Mouse (Mus musculus) retina, postnatal 1 day (tissue): ENCODE results near the gene Plb1.
A peak's percentile ranks its signal among the peaks of the same experiment; 100 is the strongest.

ENCODE experiments used
- DNase-seq: peaks from one replicate; pipeline ENCODE4 v3.0.0-alpha.2; 2012

Plb1 gene

DNA sequence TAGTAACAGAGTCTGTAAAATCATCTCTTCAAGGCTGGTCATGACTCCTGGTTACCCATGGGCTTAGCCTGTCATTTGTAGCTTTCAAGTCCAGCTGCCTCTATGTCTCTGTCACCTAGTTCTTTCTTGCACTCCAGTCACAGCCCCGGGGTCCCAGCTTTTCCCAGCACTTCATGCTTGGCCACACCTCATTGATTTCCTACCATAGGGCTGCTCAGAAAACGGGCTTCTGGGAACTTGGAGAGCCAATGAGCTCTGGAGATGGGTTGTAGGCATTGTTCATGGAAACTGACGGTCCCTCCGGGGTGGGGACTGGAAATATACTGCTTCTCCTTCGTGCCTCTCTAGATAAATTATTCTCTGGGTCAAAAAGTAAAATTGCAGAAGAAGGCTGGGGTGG lies 28.2 kb downstream of the Plb1 start:
- peak; percentile 32 for DNase-seq

- no peak for DNase-seq
These were observed 28.7 kb downstream of the Plb1 start for GRCm38 (mm10) chr5:32261251-32261650.

DNA sequence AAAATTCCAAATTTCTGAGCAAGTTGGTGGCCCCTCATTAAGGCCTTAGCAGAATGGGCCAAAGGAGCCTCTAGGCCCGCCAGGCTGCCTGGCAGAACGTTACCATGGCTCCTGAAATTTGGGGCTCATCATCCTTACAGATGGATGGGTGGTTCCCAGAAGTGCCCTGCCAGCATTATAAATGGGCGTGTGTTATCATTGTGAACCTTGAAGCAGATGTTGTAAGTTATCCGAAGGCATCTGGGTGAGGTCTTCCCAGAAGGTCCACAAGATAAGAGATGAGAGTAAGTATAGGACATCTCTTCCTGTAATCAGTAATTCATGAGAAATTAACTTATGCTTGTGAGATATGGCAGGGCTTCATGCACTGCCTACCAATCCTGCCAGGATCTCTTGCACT lies 30.0 kb downstream of the Plb1 start:
- no peak for DNase-seq

- DNase-seq = peak; percentile 55
These were observed 40.0 kb downstream of the Plb1 start for GRCm38 (mm10) chr5:32272502-32272901.

DNA sequence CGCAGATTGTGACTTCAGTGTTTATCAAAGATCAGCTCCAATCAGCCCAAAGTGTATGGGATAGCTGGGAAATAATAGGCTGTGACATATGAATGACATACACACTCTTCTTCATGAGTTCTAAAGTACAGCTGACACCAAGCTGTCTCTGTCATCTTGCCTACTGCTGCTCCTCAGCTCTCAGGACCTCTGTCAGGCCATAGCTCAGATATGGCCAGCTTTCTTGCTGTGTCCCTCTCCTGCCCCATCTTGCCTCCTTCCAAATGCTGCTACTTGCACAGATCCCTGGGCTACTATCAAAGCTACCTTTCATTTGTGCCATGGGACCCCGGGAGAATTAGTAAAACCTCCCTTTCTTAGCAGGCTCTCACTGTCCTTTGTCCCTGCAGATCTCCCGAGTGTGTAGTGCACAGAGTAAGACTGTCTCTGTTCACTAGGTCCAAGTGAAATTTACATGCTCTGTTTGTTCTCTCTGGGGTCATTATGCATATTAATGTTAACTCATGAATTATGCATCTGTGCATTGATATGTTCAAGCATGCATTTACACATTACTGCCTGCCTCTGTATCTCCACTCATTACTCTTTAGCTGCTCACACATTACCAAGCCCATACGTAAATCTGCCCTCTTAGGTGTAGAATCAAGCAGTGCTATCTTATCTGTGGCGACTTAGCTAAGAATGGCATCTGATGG lies 45.6 kb downstream of the Plb1 start:
- DNase-seq = peak; percentile 56

GRCm38 (mm10) chr5:32280066-32280465 lies 47.6 kb downstream of the Plb1 start:
- no peak for DNase-seq

- no peak for DNase-seq
These were observed 49.8 kb downstream of the Plb1 start for GRCm38 (mm10) chr5:32282345-32282744.

DNA sequence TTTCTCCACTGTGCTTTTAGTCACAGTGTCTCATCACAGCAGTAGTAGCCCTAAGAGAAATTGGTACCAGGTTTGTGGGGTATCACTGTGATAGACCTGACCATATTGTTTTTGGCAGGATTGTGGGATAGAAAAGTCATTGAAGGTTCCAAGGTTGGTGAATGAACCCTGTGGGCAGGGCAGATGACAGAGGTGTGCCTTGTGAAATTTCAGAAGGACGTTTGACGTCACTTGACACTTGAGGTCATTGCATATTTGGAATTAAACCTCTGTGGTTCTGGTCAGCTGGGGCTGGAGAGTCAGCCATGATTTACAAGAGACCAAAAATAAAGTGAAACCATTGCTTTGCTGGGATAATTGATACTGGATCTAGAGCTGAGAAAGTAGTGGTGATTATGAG lies 50.9 kb downstream of the Plb1 start:
- no peak for DNase-seq

DNA sequence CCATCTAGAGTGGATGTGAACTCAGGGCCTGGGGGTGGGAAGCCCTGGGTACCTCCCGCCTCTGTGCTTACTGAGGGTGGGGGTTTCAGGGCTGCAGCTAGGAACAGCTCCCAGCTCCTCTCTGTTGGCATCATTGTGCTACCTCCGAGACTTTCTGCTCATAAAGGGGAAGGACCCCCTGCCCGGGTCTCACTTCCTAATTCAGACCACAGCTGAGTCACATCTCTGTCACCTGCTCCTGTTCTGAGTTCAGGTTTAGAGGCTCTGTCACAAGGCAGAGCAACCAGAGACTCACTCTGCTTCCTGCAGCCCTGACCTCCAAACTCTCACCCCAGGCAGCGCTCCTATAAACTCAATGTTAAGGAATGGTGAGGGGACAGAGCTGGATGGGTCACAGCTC lies 53.8 kb downstream of the Plb1 start:
- DNase-seq = no peak

DNA sequence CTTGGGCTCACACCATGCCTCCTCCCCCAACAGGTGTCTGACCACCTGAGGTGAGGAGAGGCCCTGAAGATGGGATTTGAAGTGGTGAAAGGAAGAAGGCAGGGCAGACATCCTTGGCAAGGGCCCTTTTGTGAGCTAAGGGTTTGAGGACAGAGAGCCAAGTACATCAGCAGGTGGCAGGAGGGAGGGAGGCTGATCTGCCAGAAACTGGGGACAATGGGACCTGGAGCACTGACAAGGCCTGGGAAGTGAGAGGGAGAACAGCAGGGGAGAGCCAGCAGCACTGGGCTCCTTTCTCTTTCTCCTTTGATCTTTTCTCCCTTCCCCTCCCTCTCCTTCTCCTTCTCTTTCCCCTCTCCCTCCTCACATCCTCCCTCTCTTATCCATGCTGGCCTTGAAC lies 55.5 kb downstream of the Plb1 start:
- no peak for DNase-seq

- no peak for DNase-seq
These were observed 58.8 kb downstream of the Plb1 start for GRCm38 (mm10) chr5:32291316-32291715.

DNA sequence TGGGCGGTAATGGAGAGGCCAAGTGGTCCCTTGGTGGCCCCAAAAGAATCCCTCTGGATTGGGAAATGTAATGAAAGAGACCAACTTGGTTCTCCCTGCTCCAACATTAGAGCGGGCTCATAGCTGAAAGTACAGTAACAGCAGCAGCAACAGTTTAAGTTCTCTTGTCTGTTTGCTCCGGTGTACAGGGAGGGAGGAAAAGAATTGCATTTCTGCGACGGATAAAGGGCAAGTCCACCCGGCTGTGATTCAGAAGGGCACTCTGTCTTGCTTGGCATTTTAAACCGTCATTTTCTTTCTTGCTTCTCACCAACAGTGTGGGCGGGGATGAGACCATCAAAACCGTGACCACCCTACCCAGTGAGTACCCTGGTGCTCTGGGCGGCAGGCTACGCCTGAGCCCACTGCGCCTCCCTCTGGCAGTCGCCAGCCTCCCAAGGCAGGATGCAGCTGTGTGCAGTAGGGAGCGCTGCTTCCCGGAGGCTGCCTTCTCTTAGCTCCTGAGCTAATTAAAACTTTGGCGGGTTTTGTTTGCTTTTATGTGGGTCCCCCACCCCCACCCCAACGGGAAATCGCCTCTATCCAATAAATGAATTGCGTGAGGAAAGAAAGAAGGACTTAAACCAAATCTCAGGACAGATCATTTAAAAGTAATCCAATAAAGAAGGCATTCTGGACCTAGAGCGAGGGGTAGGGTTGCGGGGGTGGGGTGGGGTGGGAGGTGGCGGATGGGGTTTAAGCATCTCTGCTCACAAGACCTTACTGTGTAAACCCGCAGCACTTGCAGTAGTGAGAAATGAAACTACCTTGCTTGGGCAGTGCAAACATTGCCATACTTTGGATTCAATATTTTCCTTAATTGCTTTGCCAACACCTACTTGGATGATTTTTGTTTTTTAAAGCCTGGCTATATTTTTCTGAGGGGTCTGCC lies 70.7 kb downstream of the Plb1 start:
- DNase-seq = peak; percentile 83

DNA sequence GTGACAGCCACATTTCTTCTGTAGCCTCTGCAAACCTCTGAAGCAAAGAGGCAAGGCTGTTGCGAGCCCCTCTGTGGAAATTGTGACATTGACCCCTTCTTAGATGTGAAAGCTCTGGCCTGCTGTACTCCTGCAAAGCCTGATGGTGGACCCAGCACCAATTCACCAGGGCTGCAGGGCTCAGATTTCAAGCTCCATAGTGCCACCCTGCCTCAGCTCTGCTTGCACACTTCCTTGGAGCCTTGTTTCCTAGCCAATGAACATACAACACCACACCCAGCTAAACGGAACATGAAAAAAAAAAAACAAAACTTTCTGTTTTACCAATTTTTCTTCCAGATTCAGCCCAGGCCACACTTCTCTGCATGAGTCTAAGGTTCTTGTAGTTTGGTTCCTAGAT lies 74.6 kb downstream of the Plb1 start:
- DNase-seq = no peak

- no peak for DNase-seq
These were observed 76.1 kb downstream of the Plb1 start for GRCm38 (mm10) chr5:32308647-32309046.

- no peak for DNase-seq
These were observed 77.2 kb downstream of the Plb1 start for GRCm38 (mm10) chr5:32309714-32310113.

DNA sequence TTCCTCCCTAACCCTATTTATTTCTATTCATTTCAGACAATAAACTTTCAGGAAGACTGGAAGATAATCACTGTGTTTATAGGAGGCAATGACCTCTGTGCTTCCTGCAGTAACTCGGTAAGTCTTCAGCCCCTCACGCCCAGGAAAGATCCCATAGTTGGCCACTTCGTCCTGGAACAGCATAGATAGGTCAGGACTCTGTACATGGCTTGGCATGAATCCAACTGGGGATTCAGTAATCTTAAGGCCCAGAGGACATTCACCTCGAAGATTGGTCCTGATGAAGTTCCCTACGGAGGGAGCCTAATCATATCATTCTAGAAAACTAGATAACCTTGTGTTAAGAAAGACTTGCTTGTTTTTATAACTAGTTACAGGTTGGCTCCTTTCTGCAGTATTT lies 78.3 kb downstream of the Plb1 start:
- DNase-seq = no peak

- peak; percentile 64 for DNase-seq
These were observed 79.2 kb downstream of the Plb1 start for GRCm38 (mm10) chr5:32311589-32312166.

GRCm38 (mm10) chr5:32313671-32314070 lies 81.2 kb downstream of the Plb1 start:
- no peak for DNase-seq

- no peak for DNase-seq
These were observed 82.2 kb downstream of the Plb1 start for GRCm38 (mm10) chr5:32314731-32315130.

- peak; percentile 48 for DNase-seq
These were observed 89.8 kb downstream of the Plb1 start for GRCm38 (mm10) chr5:32322146-32322811.

- DNase-seq = no peak
These were observed 95.6 kb downstream of the Plb1 start for GRCm38 (mm10) chr5:32328139-32328538.

GRCm38 (mm10) chr5:32332591-32332990 lies 100.1 kb downstream of the Plb1 start:
- no peak for DNase-seq

GRCm38 (mm10) chr5:32335172-32335571 lies 102.7 kb downstream of the Plb1 start:
- DNase-seq = peak; percentile 73
